Mouse (Mus musculus) thymus, adult 2 months (tissue): ENCODE results near the gene Kif6.

Source experiments
- CTCF ChIP-seq: fragments of 200-500 bp; IDR thresholded peaks from 2 replicates; pipeline ENCODE4 v1.5.1; 2012; ENCODE audit warnings: mild to moderate bottlenecking, control low read depth, low read length, moderate library complexity, borderline replicate concordance; ENCODE audit not compliant: control insufficient read depth, poor library complexity, insufficient read depth; ENCODE audit errors: extremely low read depth
- POLR2A ChIP-seq: fragments of 200-500 bp; IDR thresholded peaks from 2 replicates; pipeline ENCODE4 v1.6.1; 2012; ENCODE audit warnings: mild to moderate bottlenecking, low read length, control low read depth, moderate library complexity; ENCODE audit not compliant: control insufficient read depth, poor library complexity, insufficient read depth; ENCODE audit errors: extremely low read depth

- no peak for TF ChIP-seq POLR2A
- TF ChIP-seq CTCF: no peak
Observed at GRCm38 (mm10) chr17:49959021-49959420, 344.1 kb downstream of the Kif6 start.
